Mouse (Mus musculus) midbrain, embryonic 12.5 days (tissue): ENCODE measurements around the gene Defb21. TPM values are rescaled to one million over a fixed set of nuclear protein-coding genes. Genes with fewer than 3 reads are reported as not detected.

ENCODE experiments used
- ATAC-seq: fragments of 200-750 bp; cut with Nextera tagmentation; 2 replicates; pipeline ENCODE4 v1.8.0; 2017; ENCODE audit warnings: low read depth, moderate TSS enrichment, moderate library complexity; ENCODE audit not compliant: low FRiP score
- H3K27ac ChIP-seq: fragments of 300-500 bp; sonication (generic); replicated peaks from 2 replicates; pipeline ENCODE4 v1.5.1; 2016; ENCODE audit warnings: mild to moderate bottlenecking
- H3K27me3 ChIP-seq: fragments of 300-500 bp; sonication (generic); 2 replicates; pipeline ENCODE4 v1.6.1; 2016; ENCODE audit warnings: mild to moderate bottlenecking
- H3K36me3 ChIP-seq: fragments of 300-500 bp; sonication (generic); 2 replicates; pipeline ENCODE4 v1.6.1; 2016
- H3K4me1 ChIP-seq: fragments of 300-500 bp; sonication (generic); 2 replicates; pipeline ENCODE4 v1.6.1; 2016
- H3K4me2 ChIP-seq: fragments of 300-500 bp; sonication (generic); replicated peaks from 2 replicates; pipeline ENCODE4 v1.6.1; 2016; ENCODE audit warnings: mild to moderate bottlenecking, moderate library complexity
- H3K4me3 ChIP-seq: fragments of 300-500 bp; sonication (generic); 2 replicates; pipeline ENCODE4 v1.5.1; 2016; ENCODE audit warnings: mild to moderate bottlenecking
- H3K9ac ChIP-seq: fragments of 300-500 bp; sonication (generic); replicated peaks from 2 replicates; pipeline ENCODE4 v1.6.1; 2016; ENCODE audit warnings: mild to moderate bottlenecking, moderate library complexity
- H3K9me3 ChIP-seq: fragments of 300-500 bp; sonication (generic); 2 replicates; pipeline ENCODE4 v1.6.1; 2016; ENCODE audit warnings: mild to moderate bottlenecking
- WGBS: fragments of 180-500 bp; shearing (Covaris S2); methylation state at CpG from one replicate; pipeline ENCODE4 v1.1.7; 2016; 5-methylcytosine and 5-hydroxymethylcytosine counted together
- polyA plus RNA-seq: library from polyadenylated mRNA; unstranded; fragments of >200 nt; fragmentation: Nextera tagmentation; extraction: Ambion mirVana; gene quantifications from 2 replicates; pipeline ENCODE4 v1.2.1, GENCODE M21; 2016

The Defb21 gene
- polyA plus RNA-seq, 1 experiment from 2014 or later = not detected

DNA sequence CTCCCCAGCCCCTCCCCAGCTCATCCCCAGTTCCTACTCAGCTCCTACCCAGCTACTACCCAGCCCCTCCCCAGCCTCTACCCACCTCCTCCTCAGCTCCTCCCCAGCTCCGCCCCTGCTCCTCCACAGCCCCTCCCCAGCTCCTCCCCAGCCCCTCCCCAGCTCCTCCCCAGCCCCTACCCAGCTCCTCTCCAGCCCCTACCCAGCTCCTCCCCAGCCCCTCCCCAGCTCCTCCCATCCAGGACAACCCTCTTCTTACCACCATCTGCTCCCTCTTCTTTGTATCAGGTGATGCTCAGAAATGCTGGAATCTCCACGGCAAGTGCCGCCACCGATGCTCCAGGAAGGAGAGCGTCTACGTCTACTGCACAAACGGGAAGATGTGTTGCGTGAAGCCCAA, 39.6 kb downstream of the Defb21 start:
- no peaks in the 10 kb centered on the region for H3K4me1 ChIP-seq
- no peaks in the 10 kb centered on the region for H3K9me3 ChIP-seq
- 35% methylated on average over 8 of the region's 8 CpGs for WGBS
- ATAC-seq = no peak
- no peak overlapping the region for H3K9ac ChIP-seq
- no peaks in the 10 kb centered on the region for H3K27me3 ChIP-seq
- H3K4me3 ChIP-seq = no peak overlapping the region
- H3K27ac ChIP-seq = no peak overlapping the region
- H3K4me2 ChIP-seq = no peak overlapping the region
- H3K36me3 ChIP-seq = no peaks in the 10 kb centered on the region

DNA sequence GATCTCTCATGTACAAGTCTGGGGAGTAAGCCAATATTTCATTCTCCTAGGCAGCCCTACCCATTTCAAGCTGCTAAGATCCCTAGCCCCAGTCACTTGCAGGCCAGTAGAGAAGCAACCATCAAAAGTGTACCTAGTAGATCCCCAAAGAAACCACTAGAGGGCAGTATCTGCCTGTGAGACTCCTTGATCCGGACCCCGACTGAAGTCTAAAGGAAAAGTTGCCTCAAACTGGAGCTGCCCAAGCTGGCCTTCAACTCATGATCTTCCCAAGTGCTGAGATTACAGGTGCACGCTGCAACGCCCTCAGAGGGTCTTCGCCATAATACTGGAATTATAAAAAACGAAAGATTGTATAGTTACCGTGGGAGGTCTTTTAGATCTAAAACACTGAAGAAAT, 43.0 kb downstream of the Defb21 start:
- H3K4me2 ChIP-seq = no peak overlapping the region
- no peaks in the 10 kb centered on the region for H3K9me3 ChIP-seq
- ATAC-seq = no peak
- no peak overlapping the region for H3K27ac ChIP-seq
- H3K36me3 ChIP-seq = no peaks in the 10 kb centered on the region
- no peak overlapping the region for H3K4me3 ChIP-seq
- no peaks in the 10 kb centered on the region for H3K4me1 ChIP-seq
- H3K9ac ChIP-seq = no peak overlapping the region
- no peaks in the 10 kb centered on the region for H3K27me3 ChIP-seq
- WGBS = 13% methylated on average over 7 of the region's 7 CpGs

DNA sequence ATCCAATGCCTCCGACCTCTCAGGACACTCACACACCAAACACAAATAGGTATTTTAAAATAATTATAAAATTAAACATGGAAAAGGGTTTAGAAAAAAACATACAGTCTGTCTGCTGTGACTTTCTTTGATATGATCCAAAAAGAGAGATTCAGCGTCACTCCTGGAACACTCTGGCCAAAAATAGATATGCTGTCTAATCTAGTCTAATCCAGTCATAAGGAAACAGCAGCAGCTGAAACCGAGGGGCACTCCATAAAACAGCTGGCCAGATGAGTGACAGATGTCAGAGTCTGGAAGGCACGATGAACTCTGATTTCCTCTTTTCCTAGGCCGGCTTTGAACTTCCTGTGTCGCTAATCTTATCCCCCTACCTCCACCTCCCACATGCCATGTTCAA, 43.9 kb downstream of the Defb21 start:
- no peak overlapping the region for H3K27ac ChIP-seq
- H3K9ac ChIP-seq = no peak overlapping the region
- no peaks in the 10 kb centered on the region for H3K4me1 ChIP-seq
- WGBS = 84% methylated on average over 6 of the region's 6 CpGs
- no peak overlapping the region for H3K4me2 ChIP-seq
- no peaks in the 10 kb centered on the region for H3K9me3 ChIP-seq
- H3K4me3 ChIP-seq = no peak overlapping the region
- H3K27me3 ChIP-seq = no peaks in the 10 kb centered on the region
- H3K36me3 ChIP-seq = no peaks in the 10 kb centered on the region
- ATAC-seq = no peak

DNA sequence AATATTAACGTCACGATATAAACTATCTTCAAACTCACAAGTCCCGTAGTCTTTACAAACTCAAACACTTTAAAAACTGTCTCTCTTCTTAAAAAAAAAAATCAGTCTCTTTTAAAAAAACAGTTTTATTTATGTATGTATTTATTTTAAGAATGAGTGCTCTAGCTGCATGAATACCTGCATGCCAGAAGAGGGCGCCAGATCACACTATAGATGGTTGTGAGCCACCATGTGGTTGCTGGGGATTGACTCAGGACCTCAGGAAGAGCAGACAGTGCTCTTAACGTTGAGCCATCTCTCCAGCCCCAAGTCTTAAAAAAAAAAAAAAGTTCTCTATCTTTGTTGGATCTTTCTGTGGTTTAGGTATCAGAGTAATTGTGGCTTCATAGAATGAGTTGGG, 44.8 kb downstream of the Defb21 start:
- WGBS = 57% methylated on average over 5 of the region's 5 CpGs
- H3K9me3 ChIP-seq = no peaks in the 10 kb centered on the region
- no peaks in the 10 kb centered on the region for H3K36me3 ChIP-seq

DNA sequence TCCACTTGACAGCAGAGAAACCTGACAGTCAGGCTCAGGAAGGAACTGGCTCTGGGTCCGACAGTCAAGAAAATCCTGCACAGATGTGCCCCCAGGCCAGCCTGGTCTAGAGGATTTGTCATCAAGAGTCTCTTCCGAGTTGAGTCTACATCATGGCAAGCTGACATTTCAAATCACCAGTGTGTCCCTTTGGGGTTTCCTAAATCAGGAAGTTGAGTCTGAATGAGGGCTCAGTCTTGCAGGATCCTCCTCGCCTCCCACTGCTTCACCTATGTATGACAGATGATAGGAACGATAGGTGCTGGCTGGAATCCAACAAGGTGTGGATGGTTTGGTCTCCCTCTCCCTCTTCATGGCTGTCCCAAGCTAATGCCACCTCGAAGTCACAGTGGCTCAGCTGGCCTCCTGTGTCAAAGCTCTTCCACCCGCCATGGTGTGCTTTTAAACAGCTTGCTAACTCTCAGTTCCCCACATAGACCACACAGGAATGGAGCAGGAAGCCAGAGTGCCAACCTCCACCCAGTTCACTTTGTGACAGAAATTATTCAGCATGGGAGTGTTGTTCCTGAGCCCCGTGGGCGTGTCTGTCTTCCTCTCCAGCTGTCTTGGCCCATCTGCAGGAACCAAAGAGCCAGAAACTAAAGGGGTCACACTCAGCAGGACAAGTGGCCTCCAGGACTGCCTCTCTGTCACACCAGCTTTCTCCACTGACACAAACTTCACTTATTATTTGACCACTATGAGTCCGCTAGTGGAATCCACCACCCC, 48.0 kb downstream of the Defb21 start:
- no peaks in the 10 kb centered on the region for H3K36me3 ChIP-seq
- H3K4me1 ChIP-seq = peaks cover 7% of the 10 kb centered on the region; the same call in 1 of the 2 replicates
- no peaks in the 10 kb centered on the region for H3K9me3 ChIP-seq
- H3K27ac ChIP-seq = no peak overlapping the region
- ATAC-seq = no peak
- WGBS = 83% methylated on average over 9 of the region's 9 CpGs
- no peak overlapping the region for H3K4me3 ChIP-seq
- no peak overlapping the region for H3K9ac ChIP-seq
- no peak overlapping the region for H3K4me2 ChIP-seq
- H3K27me3 ChIP-seq = peaks cover 7% of the 10 kb centered on the region

More for the DNA sequence above, 44.8 kb downstream of the Defb21 start:
- Histone ChIP-seq H3K4me1 (no peaks in the 10 kb centered on the region), H3K27ac (no peak overlapping the region), H3K9ac (no peak overlapping the region), H3K27me3 (no peaks in the 10 kb centered on the region), H3K4me2 (no peak overlapping the region), H3K4me3 (no peak overlapping the region)
- ATAC-seq = no peak

DNA sequence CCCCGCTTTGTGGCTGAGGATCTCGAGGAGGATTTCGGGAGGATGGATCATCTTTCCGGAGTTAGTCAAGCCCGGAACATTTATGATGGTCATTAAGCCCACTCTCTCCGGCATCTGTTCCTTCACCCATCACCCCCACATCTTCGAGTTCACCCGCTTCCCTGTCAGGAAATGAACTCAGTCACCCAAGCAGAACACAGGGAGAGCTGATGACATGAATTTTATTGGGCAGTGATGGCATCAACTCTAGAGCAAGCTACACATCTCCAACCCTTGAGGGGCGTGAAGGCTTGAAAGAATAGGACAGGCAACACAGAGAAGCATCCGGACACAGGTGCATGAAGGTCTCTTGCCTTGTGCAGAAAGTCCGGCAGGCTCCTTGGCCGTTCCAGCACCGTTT, 49.6 kb downstream of the Defb21 start:
- no peaks in the 10 kb centered on the region for H3K36me3 ChIP-seq
- peaks cover 23% of the 10 kb centered on the region for H3K27me3 ChIP-seq
- no peak overlapping the region for H3K4me2 ChIP-seq
- no peaks in the 10 kb centered on the region for H3K9me3 ChIP-seq
- ATAC-seq = no peak
- H3K4me3 ChIP-seq = no peak overlapping the region
- H3K4me1 ChIP-seq = peaks cover 15% of the 10 kb centered on the region
- H3K9ac ChIP-seq = no peak overlapping the region
- H3K27ac ChIP-seq = no peak overlapping the region
- WGBS = 94% methylated on average over 13 of the region's 13 CpGs

DNA sequence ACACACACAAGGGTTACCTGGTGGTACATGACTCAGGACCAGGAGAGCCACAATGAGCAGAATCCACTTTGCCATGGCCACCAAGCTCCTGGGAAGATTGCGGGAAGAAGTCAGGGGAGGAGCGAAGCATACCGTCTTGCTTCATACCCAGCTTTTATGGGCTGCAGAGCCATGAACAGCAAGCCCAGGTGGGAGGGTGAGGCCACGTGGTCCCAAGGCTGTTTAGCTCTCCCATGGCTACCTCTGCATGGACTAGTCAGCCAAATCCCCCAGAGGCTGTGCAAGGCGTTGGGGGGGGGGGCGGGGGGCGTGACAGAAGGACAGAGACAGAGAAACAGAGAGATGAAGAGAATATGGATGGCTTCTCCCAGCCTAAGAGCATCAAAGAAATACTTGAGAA, 50.4 kb downstream of the Defb21 start, which contains the start of gene Defb25:
Gene Defb25, minus strand, starts transcription at position 101 of the 400 bp plus-strand sequence.
- no peak within 1 kb of the TSS for H3K9ac ChIP-seq
- H3K4me1 ChIP-seq = peaks cover 19% of the 10 kb centered on the region
- no peak within 1 kb of the TSS for H3K27ac ChIP-seq
- peaks cover 31% of the 10 kb centered on the region for H3K27me3 ChIP-seq
- H3K4me3 ChIP-seq = no peak within 1 kb of the TSS
- no peaks in the 10 kb centered on the region for H3K9me3 ChIP-seq
- H3K4me2 ChIP-seq = no peak within 1 kb of the TSS
- no peaks in the 10 kb centered on the region for H3K36me3 ChIP-seq
- no peak for ATAC-seq
- 78% methylated on average over 7 of the region's 7 CpGs for WGBS

Other genes with a start within 250 kb of the Defb21 start
- gene Rbck1, start 240.1 kb upstream of the Defb21 start, polyA plus RNA-seq = 91.4 and 96.6 TPM in 2 replicates
- 2.1 and 2.5 TPM in 2 replicates for gene Trib3, start 228.7 kb upstream of the Defb21 start, polyA plus RNA-seq
- 12.5 and 16.1 TPM in 2 replicates for gene Nrsn2, start 196.1 kb upstream of the Defb21 start, polyA plus RNA-seq
- gene Sox12, start 174.7 kb upstream of the Defb21 start, polyA plus RNA-seq = 15.6 and 18.7 TPM in 2 replicates
- 51.3 and 53.3 TPM in 2 replicates for gene Zcchc3, start 157.7 kb upstream of the Defb21 start, polyA plus RNA-seq
- gene 6820408C15Rik, start 157.2 kb upstream of the Defb21 start, polyA plus RNA-seq = 0.54 and 1.1 TPM in 2 replicates
- not detected in 2 replicates for gene Defb23, start 108.1 kb upstream of the Defb21 start, polyA plus RNA-seq
- not detected in 2 replicates for gene Defb20, start 95.7 kb upstream of the Defb21 start, polyA plus RNA-seq
- not detected in 2 replicates for gene Defb22, start 82.6 kb upstream of the Defb21 start, polyA plus RNA-seq
- not detected in 2 replicates for gene Defb26, start 61.1 kb upstream of the Defb21 start, polyA plus RNA-seq
- not detected in 2 replicates for gene Defb28, start 54.5 kb upstream of the Defb21 start, polyA plus RNA-seq
- gene Defb29, start 32.6 kb upstream of the Defb21 start, polyA plus RNA-seq = not detected in 2 replicates
- gene Gm17416, start 3.4 kb upstream of the Defb21 start, polyA plus RNA-seq = not detected in 2 replicates
- not detected in 2 replicates for gene Defb19, start 7.6 kb downstream of the Defb21 start, polyA plus RNA-seq
- gene Defb45, start 26.7 kb downstream of the Defb21 start, polyA plus RNA-seq = not detected in 2 replicates
- gene Defb36, start 31.6 kb downstream of the Defb21 start, polyA plus RNA-seq = not detected in 2 replicates
- gene Defb25, start 50.3 kb downstream of the Defb21 start, polyA plus RNA-seq = not detected in 2 replicates
- 0.31 TPM in 1 of 2 replicates, not detected in the other for gene Rem1, start 54.2 kb downstream of the Defb21 start, polyA plus RNA-seq
- 142 and 147 TPM in 2 replicates for gene H13, start 96.7 kb downstream of the Defb21 start, polyA plus RNA-seq
- gene Mcts2, start 114.3 kb downstream of the Defb21 start, polyA plus RNA-seq = 38.4 and 39.6 TPM in 2 replicates
- gene Id1, start 163.5 kb downstream of the Defb21 start, polyA plus RNA-seq = 65.1 and 69.6 TPM in 2 replicates
- 3.2 and 3.9 TPM in 2 replicates for gene Cox4i2, start 181.4 kb downstream of the Defb21 start, polyA plus RNA-seq